Mouse (Mus musculus): ENCODE data around the gene Suv39h1.

DNA sequence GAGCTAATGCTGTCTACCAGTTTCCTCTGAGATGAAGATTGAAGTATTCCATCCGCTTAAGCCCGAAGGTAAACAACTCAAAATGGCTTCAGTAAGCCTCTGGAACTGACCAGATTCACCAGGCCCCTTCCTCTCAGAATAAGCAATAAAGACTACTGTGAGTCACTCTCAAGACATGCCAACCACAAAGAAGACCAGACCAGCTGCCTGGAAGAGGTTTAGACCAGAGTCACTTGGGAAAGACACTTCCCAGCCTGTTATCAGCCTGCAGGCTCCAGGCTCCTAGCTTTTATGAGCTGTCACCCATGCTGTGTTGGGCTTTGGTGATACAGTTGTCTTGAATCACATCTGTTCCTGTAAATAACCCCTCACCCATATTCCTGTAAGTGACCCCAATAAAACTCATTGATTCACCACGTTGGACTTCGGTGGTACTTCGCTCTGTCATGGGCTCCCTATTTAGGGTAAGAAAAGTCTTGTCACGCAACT, 10.3 kb upstream of the Suv39h1 start:
- TF ChIP-seq CTCF (IDR thresholded peaks at IDR 0.05; ENCODE audit: extremely low read depth, insufficient read depth, low read length) = no peak
- no peak for TF ChIP-seq POLR2A (IDR thresholded peaks at IDR 0.05; ENCODE audit: extremely low read depth, insufficient read depth, low read length)

Data from cortical plate, adult 2 months (tissue).